Mouse (Mus musculus) lung, postnatal 0 days (tissue): Measurements from ENCODE around the gene Rab27a. TPM values are rescaled to one million over a fixed set of nuclear protein-coding genes. Genes with fewer than 3 reads are reported as not detected.

Experiments used
- ATAC-seq: fragments of 200-750 bp; cut with Nextera tagmentation; 2 replicates; pipeline ENCODE4 v1.8.0; 2017; ENCODE audit warnings: moderate library complexity
- DNase-seq: peaks from one replicate; pipeline ENCODE4 v3.0.0-alpha.2; 2016; ENCODE audit warnings: low spot score
- H3K27ac ChIP-seq: fragments of 300-500 bp; sonication (generic); 2 replicates; pipeline ENCODE4 v1.5.1; 2014; ENCODE audit warnings: antibody characterized with exemption, mild to moderate bottlenecking, low read length, mixed read lengths
- H3K27me3 ChIP-seq: fragments of 300-500 bp; sonication (generic); replicated peaks from 2 replicates; pipeline ENCODE4 v1.6.1; 2014; ENCODE audit warnings: low read length, mixed read lengths; ENCODE audit not compliant: insufficient read depth
- H3K36me3 ChIP-seq: fragments of 300-500 bp; sonication (generic); 2 replicates; pipeline ENCODE4 v1.6.1; 2014; ENCODE audit warnings: low read length, mixed read lengths; ENCODE audit not compliant: insufficient read depth
- H3K4me1 ChIP-seq: fragments of 300-500 bp; sonication (generic); 2 replicates; pipeline ENCODE4 v1.6.1; 2014; ENCODE audit warnings: antibody characterized with exemption, low read depth, low read length, mixed read lengths; ENCODE audit not compliant: insufficient read depth
- H3K4me2 ChIP-seq: fragments of 300-500 bp; sonication (generic); replicated peaks from 2 replicates; pipeline ENCODE4 v1.6.1; 2014; ENCODE audit warnings: low read depth, mild to moderate bottlenecking, low read length, moderate library complexity, mixed read lengths
- H3K4me3 ChIP-seq: fragments of 300-500 bp; sonication (generic); 2 replicates; pipeline ENCODE4 v1.5.1; 2014; ENCODE audit warnings: low read depth, low read length
- H3K9ac ChIP-seq: fragments of 300-500 bp; sonication (generic); replicated peaks from 2 replicates; pipeline ENCODE4 v1.6.1; 2014; ENCODE audit warnings: low read depth, mild to moderate bottlenecking
- H3K9me3 ChIP-seq: fragments of 300-500 bp; sonication (generic); 2 replicates; pipeline ENCODE4 v1.6.1; 2016; ENCODE audit warnings: low read length, mixed read lengths
- CTCF ChIP-seq: IDR thresholded peaks from 2 replicates; pipeline ENCODE4 v1.5.1; 2016; ENCODE audit warnings: antibody characterized with exemption, mild to moderate bottlenecking
- EP300 ChIP-seq: IDR thresholded peaks from 2 replicates; pipeline ENCODE4 v1.6.1; 2016; ENCODE audit warnings: antibody characterized with exemption, mild to moderate bottlenecking, control low read depth
- WGBS: fragments of 180-500 bp; shearing (Covaris S2); extraction: QIAGEN DNeasy Blood & Tissue Kit; methylation state at CpG from one replicate; pipeline ENCODE4 v1.1.7; 2014; 5-methylcytosine and 5-hydroxymethylcytosine counted together
- polyA plus RNA-seq: library from polyadenylated mRNA; unstranded; fragments of >200 nt; fragmentation: Nextera tagmentation; extraction: Ambion mirVana; gene quantifications from 2 replicates; pipeline ENCODE4 v1.2.1, GENCODE M21; 2015

The Rab27a gene
- polyA plus RNA-seq, 1 experiment from 2014 or later: 48.7 TPM

DNA sequence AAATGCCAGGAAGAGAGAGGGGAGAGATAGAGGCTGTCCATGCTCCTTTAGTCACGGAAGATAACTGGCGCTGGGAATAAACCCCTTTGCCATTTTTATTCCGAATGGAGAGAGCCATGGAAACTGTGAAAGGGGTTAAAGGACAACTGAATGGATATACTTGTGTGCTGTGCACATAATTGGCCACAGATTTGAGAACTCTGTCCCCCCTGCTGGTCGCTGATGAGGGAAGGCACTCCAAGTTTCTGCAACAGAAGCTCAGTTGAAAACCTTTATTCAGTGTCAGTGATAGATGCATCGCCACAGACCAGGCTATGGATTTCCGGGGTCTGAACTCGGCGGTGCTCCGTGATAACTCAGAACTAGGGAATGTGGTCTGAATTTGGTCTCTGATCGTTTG is 45.5 kb downstream of the Rab27a start:
- TF ChIP-seq CTCF (peak; percentile 41), EP300 (no peak)
- ATAC-seq (no peak), DNase-seq (no peak)
- Histone ChIP-seq H3K4me3 (no peak overlapping the region), H3K9ac (no peak overlapping the region), H3K36me3 (peaks cover 1% of the 10 kb centered on the region; the same call in 1 of the 2 replicates), H3K4me2 (no peak overlapping the region), H3K9me3 (no peaks in the 10 kb centered on the region), H3K4me1 (0 out of 2 replicates have a peak, but pooled peaks cover 3% of the 10 kb centered on the region), H3K27me3 (no peaks in the 10 kb centered on the region), H3K27ac (peak overlapping the region; percentile 68)
- WGBS: 78% methylated on average over 10 of the region's 10 CpGs

DNA sequence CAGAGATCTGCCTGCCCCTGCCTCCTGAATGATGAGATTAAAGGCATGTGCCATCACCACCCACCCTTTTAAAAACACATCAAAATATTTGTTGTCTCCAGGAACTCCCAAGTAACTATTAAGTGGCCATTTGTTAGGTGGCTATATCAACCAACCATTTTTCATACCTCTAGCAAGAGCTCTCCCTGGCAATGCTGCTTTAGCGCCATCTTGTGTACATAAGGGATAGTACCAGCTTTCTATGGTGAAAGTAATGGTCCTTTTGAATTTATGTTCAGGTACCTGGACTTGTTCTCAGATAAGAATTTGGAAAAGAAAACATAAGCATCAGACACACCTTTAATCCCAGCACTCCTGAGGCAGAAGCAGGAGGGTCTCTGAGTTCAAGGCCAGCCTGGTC is 47.1 kb downstream of the Rab27a start:
- Histone ChIP-seq H3K36me3 (peaks cover 6% of the 10 kb centered on the region; the same call in 1 of the 2 replicates), H3K27me3 (no peaks in the 10 kb centered on the region), H3K4me1 (no peaks in the 10 kb centered on the region), H3K9ac (no peak overlapping the region), H3K9me3 (no peaks in the 10 kb centered on the region), H3K27ac (no peak overlapping the region), H3K4me3 (no peak overlapping the region), H3K4me2 (no peak overlapping the region)
- DNase-seq (peak; percentile 87), ATAC-seq (no peak)
- 0% methylated on average over 1 of the region's 1 CpGs for WGBS
- TF ChIP-seq EP300 (peak; percentile 17; the same call in 1 of the 2 replicates), CTCF (peak; percentile 96)

GRCm38 (mm10) chr9:73094580-73094979 is 49.9 kb downstream of the Rab27a start:
- H3K4me3 ChIP-seq: no peak overlapping the region
- H3K4me2 ChIP-seq: no peak overlapping the region
- peak; percentile 61 for DNase-seq
- no peaks in the 10 kb centered on the region for H3K9me3 ChIP-seq
- no peak overlapping the region for H3K27ac ChIP-seq
- H3K4me1 ChIP-seq: no peaks in the 10 kb centered on the region
- peak; percentile 70 for ATAC-seq
- no peak overlapping the region for H3K9ac ChIP-seq
- no peaks in the 10 kb centered on the region for H3K27me3 ChIP-seq
- 10% methylated on average over 17 of the region's 17 CpGs for WGBS
- TF ChIP-seq EP300 (no peak), CTCF (no peak)
- 0 out of 2 replicates have a peak, but pooled peaks cover 6% of the 10 kb centered on the region for H3K36me3 ChIP-seq

- H3K9me3 ChIP-seq: no peaks in the 10 kb centered on the region
- no peak overlapping the region for H3K9ac ChIP-seq
- DNase-seq (no peak), ATAC-seq (no peak)
- no peaks in the 10 kb centered on the region for H3K27me3 ChIP-seq
- H3K36me3 ChIP-seq: 0 out of 2 replicates have a peak, but pooled peaks cover 6% of the 10 kb centered on the region
- WGBS: 61% methylated on average over 2 of the region's 2 CpGs
- no peak overlapping the region for H3K4me3 ChIP-seq
- no peak overlapping the region for H3K4me2 ChIP-seq
- TF ChIP-seq EP300: no peak
- no peak for TF ChIP-seq CTCF
- no peak overlapping the region for H3K27ac ChIP-seq
- no peaks in the 10 kb centered on the region for H3K4me1 ChIP-seq
Observed at GRCm38 (mm10) chr9:73097898-73098297, 53.2 kb downstream of the Rab27a start.

GRCm38 (mm10) chr9:73101536-73101935 is 56.9 kb downstream of the Rab27a start, which contains the start of gene Khdc3:
Gene Khdc3 (plus strand): TSS chr9:73101836.
- ATAC-seq: no peak
- Histone ChIP-seq H3K9ac (no peak within 1 kb of the TSS), H3K9me3 (no peaks in the 10 kb centered on the region), H3K27me3 (no peaks in the 10 kb centered on the region), H3K4me1 (0 out of 2 replicates have a peak, but pooled peaks cover 3% of the 10 kb centered on the region), H3K27ac (no peak within 1 kb of the TSS), H3K4me2 (no peak within 1 kb of the TSS), H3K36me3 (no peaks in the 10 kb centered on the region), H3K4me3 (no peak within 1 kb of the TSS)
- WGBS: 84% methylated on average over 5 of the region's 5 CpGs
- DNase-seq: no peak
- TF ChIP-seq EP300: no peak
- TF ChIP-seq CTCF: no peak

DNA sequence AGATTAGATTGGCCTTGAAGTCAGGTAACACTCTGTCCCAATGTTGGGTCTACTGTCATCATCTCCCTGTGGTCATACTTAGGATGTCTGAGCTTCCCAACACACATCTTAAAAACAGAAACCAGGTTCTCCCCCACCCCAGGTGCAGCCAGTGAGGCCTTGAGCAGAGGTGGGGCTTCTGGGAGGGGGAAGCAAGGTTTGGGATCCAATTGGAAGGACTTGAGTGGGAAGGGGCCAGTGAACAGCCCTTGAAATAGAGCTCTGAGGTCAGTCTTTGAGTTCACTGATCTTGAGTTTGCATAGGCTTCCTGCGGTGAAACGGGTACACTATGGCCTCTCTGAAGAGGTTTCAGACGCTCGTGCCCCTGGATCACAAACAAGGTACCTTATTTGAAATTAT is 57.5 kb downstream of the Rab27a start, which contains the start of gene Gm20509:
Gm20509 (plus strand) TSS at position 290 of the 400 bp plus-strand sequence.
- DNase-seq: no peak
- Histone ChIP-seq H3K27me3 (no peaks in the 10 kb centered on the region), H3K4me2 (peak within 1 kb of the TSS; percentile 80), H3K9me3 (no peaks in the 10 kb centered on the region), H3K9ac (peak within 1 kb of the TSS; percentile 23; the same call in 1 of the 2 replicates), H3K36me3 (no peaks in the 10 kb centered on the region), H3K4me3 (peak within 1 kb of the TSS; percentile 34), H3K4me1 (0 out of 2 replicates have a peak, but pooled peaks cover 3% of the 10 kb centered on the region), H3K27ac (no peak within 1 kb of the TSS)
- 89% methylated on average over 4 of the region's 4 CpGs for WGBS
- ATAC-seq: no peak
- no peak for TF ChIP-seq CTCF
- TF ChIP-seq EP300: no peak
